In genomic region chr17:57223313-57223712, GRCm38 (mm10) we compare ENCODE assay signal across 17 mouse cellular contexts. TPM values are rescaled to one million over a fixed set of nuclear protein-coding genes. Genes with fewer than 3 reads are reported as not detected.
"Had no signal": no experiment of that assay in that cellular context is flagged by ENCODE, and none has a peak within 500 bp of the region (broad histone marks: within the 10 kb centered on the region; RNA-seq: fewer than 3 reads in every experiment).

No protein-coding gene starts in this region.

- H3K36me3 ChIP-seq: midbrain, embryonic 12.5 days; midbrain, embryonic 15.5 days; neural tube, embryonic 12.5 days; neural tube, embryonic 15.5 days had no signal

- DNase-seq: kidney, adult 18-20 months; kidney, adult 9 months; layer of hippocampus, adult 9-11 months; liver, embryonic 13.5 days; lung, embryonic 14.5 days; right cerebral cortex, postnatal 25 days had no signal

- ATAC-seq: lung, postnatal 0 days; midbrain, embryonic 15.5 days had no signal

- H3K27ac ChIP-seq: layer of hippocampus, adult 2 months; liver, embryonic 13.5 days; macrophage; midbrain, embryonic 12.5 days; midbrain, embryonic 15.5 days; neural tube, embryonic 12.5 days; neural tube, embryonic 15.5 days had no signal

- H3K27me3 ChIP-seq: midbrain, embryonic 15.5 days; neural tube, embryonic 15.5 days had no signal

- H3K9me3 ChIP-seq: liver, embryonic 13.5 days; midbrain, embryonic 12.5 days; midbrain, embryonic 15.5 days; neural tube, embryonic 12.5 days; neural tube, embryonic 15.5 days had no signal

- H3K4me3 ChIP-seq: layer of hippocampus, adult 2 months; liver, embryonic 13.5 days; midbrain, embryonic 12.5 days; midbrain, embryonic 15.5 days; neural tube, embryonic 12.5 days; neural tube, embryonic 15.5 days had no signal

- H3K4me1 ChIP-seq: midbrain, embryonic 12.5 days; neural tube, embryonic 12.5 days; neural tube, embryonic 15.5 days had no signal

- H3K9ac ChIP-seq: liver, embryonic 13.5 days; lung, embryonic 14.5 days; midbrain, embryonic 12.5 days; midbrain, embryonic 15.5 days; neural tube, embryonic 12.5 days; neural tube, embryonic 15.5 days had no signal

RNA-seq across cellular contexts. Expression of gene Tnfsf14, which starts 29.3 kb away (rescaled TPM):
- total RNA-seq: layer of hippocampus, adult 2 months; layer of hippocampus, postnatal 25 days; left cerebral cortex, adult 18-20 months; left cerebral cortex, postnatal 36 days had no signal
- polyA plus RNA-seq: midbrain, embryonic 15.5 days; neural tube, embryonic 15.5 days; testis, adult 2 months had no signal
